Mouse (Mus musculus) lung, adult 2 months (tissue): Measurements from ENCODE around the gene Wnt5b.

Experiments used
- CTCF ChIP-seq: fragments of 200-500 bp; IDR thresholded peaks from 2 replicates; pipeline ENCODE4 v1.5.1; 2011; ENCODE audit warnings: mild to moderate bottlenecking, low read length, control low read depth; ENCODE audit not compliant: insufficient read depth
- POLR2A ChIP-seq: fragments of 200-500 bp; IDR thresholded peaks from 2 replicates; pipeline ENCODE4 v1.6.1; 2011; ENCODE audit warnings: low read depth, mild to moderate bottlenecking, control low read depth, low read length, borderline replicate concordance; ENCODE audit errors: extremely low read depth

DNA sequence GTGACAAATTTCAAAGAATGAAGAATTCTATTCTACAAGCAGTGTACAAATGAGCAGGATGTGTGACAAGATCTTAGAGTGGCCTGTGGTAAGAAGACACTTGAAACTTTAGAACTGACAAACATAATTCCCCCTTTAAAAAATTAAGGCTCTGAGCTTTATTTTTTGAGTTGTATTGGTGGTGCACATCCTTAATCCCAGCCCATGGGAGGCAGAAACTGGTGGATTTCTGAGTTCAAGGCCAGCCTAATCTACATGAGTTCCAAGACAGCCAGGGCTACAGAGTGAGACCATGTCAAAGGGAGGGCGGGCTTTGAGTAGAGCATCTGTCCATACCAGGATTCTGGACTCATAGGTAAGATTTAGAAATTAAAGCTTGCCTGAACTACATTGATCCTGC is 157.3 kb downstream of the Wnt5b start:
- TF ChIP-seq CTCF (no peak), POLR2A (no peak)
